Comparison of ENCODE assay signal across 19 mouse cellular contexts in genomic region chr6:67144946-67145716, GRCm38 (mm10).
A peak's percentile ranks its signal among the peaks of the same experiment; 100 is the strongest.
DNase-seq lines count a peak whose midpoint lies in the region; ATAC-seq and TF ChIP-seq lines count a peak whose summit lies in the region.
"Had no signal": no experiment of that assay in that cellular context is flagged by ENCODE, and none has a peak within 500 bp of the region (broad histone marks: within the 10 kb centered on the region; RNA-seq: fewer than 3 reads in every experiment).

No protein-coding gene starts in this region.

- TF ChIP-seq POLR2A in MEL (IDR thresholded peaks at IDR 0.05; ENCODE audit: control insufficient read depth in 1 of 2, insufficient read depth in 1 of 2, low read depth in 1 of 2, low read length in 2 of 2, poor library complexity in 1 of 2): no peak

- no peak for TF ChIP-seq EP300 in MEL (IDR thresholded peaks at IDR 0.05; ENCODE audit: low read depth in 1 of 2, low read length in 2 of 2)

- H3K36me3 ChIP-seq in kidney, embryonic 15.5 days: no peaks in the 10 kb centered on the region
- H3K36me3 ChIP-seq in MEL (ENCODE audit: control insufficient read depth in 1 of 2, insufficient read depth in 2 of 2, low read length in 2 of 2): peaks cover 0 to 11% of the 10 kb centered on the region in 2 experiments; a peak in 2 of 4 replicates
- H3K36me3 ChIP-seq in lung, embryonic 15.5 days: no peaks in the 10 kb centered on the region
- H3K36me3 ChIP-seq: heart, embryonic 13.5 days; liver, embryonic 13.5 days; stomach, embryonic 15.5 days had no signal

- no peak overlapping the region for H3K4me3 ChIP-seq in kidney, embryonic 15.5 days (replicated peaks)
- H3K4me3 ChIP-seq in MEL (ENCODE audit: control insufficient read depth in 1 of 2, insufficient read depth in 1 of 2, low read depth in 2 of 2, low read length in 2 of 2): no peak overlapping the region
- no peak overlapping the region for H3K4me3 ChIP-seq in lung, embryonic 15.5 days
- H3K4me3 ChIP-seq: heart, embryonic 13.5 days; liver, embryonic 13.5 days; megakaryocyte, embryonic 14.5 days; stomach, embryonic 15.5 days had no signal

- no peak overlapping the region for H3K27ac ChIP-seq in kidney, embryonic 15.5 days
- no peak overlapping the region for H3K27ac ChIP-seq in MEL (ENCODE audit: control insufficient read depth, low read depth, low read length)
- H3K27ac ChIP-seq in lung, embryonic 15.5 days: no peak overlapping the region
- H3K27ac ChIP-seq: heart, embryonic 13.5 days; hindbrain, postnatal 0 days; stomach, embryonic 15.5 days had no signal

- H3K4me2 ChIP-seq in kidney, embryonic 15.5 days: no peak overlapping the region
- H3K4me2 ChIP-seq in lung, embryonic 15.5 days: no peak overlapping the region
- H3K4me2 ChIP-seq: heart, embryonic 13.5 days; liver, embryonic 13.5 days; stomach, embryonic 15.5 days had no signal

- no peaks in the 10 kb centered on the region for H3K79me2 ChIP-seq in MEL (ENCODE audit: control insufficient read depth, insufficient read depth, low read length, poor library complexity)

- no peak overlapping the region for H3K9ac ChIP-seq in kidney, embryonic 15.5 days
- no peak overlapping the region for H3K9ac ChIP-seq in MEL (ENCODE audit: control insufficient read depth, low read depth, low read length, poor library complexity, severe bottlenecking)
- no peak overlapping the region for H3K9ac ChIP-seq in lung, embryonic 15.5 days
- H3K9ac ChIP-seq: heart, embryonic 13.5 days; liver, embryonic 13.5 days; stomach, embryonic 15.5 days had no signal

- no peak for TF ChIP-seq RAD21 in MEL (IDR thresholded peaks at IDR 0.05; ENCODE audit: low read depth, low read length)

- WGBS in kidney, embryonic 15.5 days: 43% methylated on average over 13 of the region's 13 CpGs
- 29% methylated on average over 13 of the region's 13 CpGs for WGBS in lung, embryonic 15.5 days

- H3K9me3 ChIP-seq in kidney, embryonic 15.5 days (replicated peaks): no peaks in the 10 kb centered on the region
- no peaks in the 10 kb centered on the region for H3K9me3 ChIP-seq in MEL (replicated peaks; ENCODE audit: insufficient read depth, low read length)
- no peaks in the 10 kb centered on the region for H3K9me3 ChIP-seq in lung, embryonic 15.5 days
- H3K9me3 ChIP-seq: heart, embryonic 13.5 days; liver, embryonic 13.5 days; megakaryocyte, embryonic 14.5 days; stomach, embryonic 15.5 days had no signal

- H3K4me1 ChIP-seq in kidney, embryonic 15.5 days: no peaks in the 10 kb centered on the region
- H3K4me1 ChIP-seq in MEL (ENCODE audit: control insufficient read depth in 1 of 2, insufficient read depth in 2 of 2, low read length in 2 of 2): peaks cover 5 to 18% of the 10 kb centered on the region in 2 experiments
- peaks cover 16% of the 10 kb centered on the region for H3K4me1 ChIP-seq in lung, embryonic 15.5 days

- no peak for TF ChIP-seq CTCF in MEL (IDR thresholded peaks at IDR 0.05 in 2 of 3, conservative IDR thresholded peaks at IDR 0.05 in 1 of 3; ENCODE audit: control insufficient read depth in 1 of 3, insufficient read depth in 1 of 3, low read depth in 2 of 3, low read length in 3 of 3, poor library complexity in 1 of 3, severe bottlenecking in 1 of 3)

- ATAC-seq in kidney, embryonic 15.5 days (replicated peaks; ENCODE audit: low FRiP score): 0 out of 2 replicates have a peak, but pooled peaks have one; percentile 24
- ATAC-seq in lung, embryonic 15.5 days (ENCODE audit: borderline replicate concordance, extremely low read depth, low FRiP score, low TSS enrichment): peak; percentile 73
- ATAC-seq: forebrain, embryonic 16.5 days; hindbrain, postnatal 0 days had no signal

- H3K27me3 ChIP-seq in kidney, embryonic 15.5 days: no peaks in the 10 kb centered on the region
- H3K27me3 ChIP-seq in MEL (ENCODE audit: control insufficient read depth in 1 of 2, insufficient read depth in 2 of 2, low read length in 2 of 2): no peaks in the 10 kb centered on the region; a peak in 1 of 4 replicates
- H3K27me3 ChIP-seq in lung, embryonic 15.5 days: no peaks in the 10 kb centered on the region
- H3K27me3 ChIP-seq: liver, embryonic 13.5 days; stomach, embryonic 15.5 days had no signal

- DNase-seq in kidney, adult 11 months: no peak
- DNase-seq in MEL (ENCODE audit: low read depth, low spot score): no peak
- peak; percentile 42 for DNase-seq in skeletal muscle tissue, adult 2 months (ENCODE audit: low read depth, low spot score)
- DNase-seq in cerebellum, adult 8-10 months: no peak
- no peak for DNase-seq in c-Kit-positive CD71-positive TER-119-positive erythroid progenitor cells, embryonic 14.5 days (ENCODE audit: low spot score)
- DNase-seq: adrenal gland, adult 8-10 months; cerebellum, adult 2 months; heart, postnatal 4 days; kidney, postnatal 14 days; liver, embryonic 13.5 days; spleen, adult 18-20 months; thymus, postnatal 14 days had no signal

TF ChIP-seq in MEL, 35 proteins besides CTCF, POLR2A, EP300 and RAD21:
- peak; percentile 60; the same call in 1 of the 2 replicates for TF ChIP-seq MAFK (IDR thresholded peaks at IDR 0.05; ENCODE audit: borderline replicate concordance, low read depth, low read length)
- TF ChIP-seq ETS1 (IDR thresholded peaks at IDR 0.05; ENCODE audit: low read depth, low read length): no peak
TF ChIP-seq in MEL: peak in this region for 1.
